Mouse (Mus musculus) intestine, embryonic 14.5 days (tissue): ENCODE results near the gene Ppan. TPM values are rescaled to one million over a fixed set of nuclear protein-coding genes. Genes with fewer than 3 reads are reported as not detected.

Experiments used
- ATAC-seq: fragments of 200-750 bp; cut with Nextera tagmentation; replicated peaks from 2 replicates; pipeline ENCODE4 v1.8.0; 2017; ENCODE audit warnings: low read depth, moderate number of reproducible peaks, moderate TSS enrichment, moderate library complexity; ENCODE audit not compliant: low FRiP score, low TSS enrichment
- DNase-seq: peaks from one replicate; pipeline ENCODE4 v3.0.0-alpha.2; 2018; ENCODE audit warnings: low spot score
- H3K27ac ChIP-seq: fragments of 300-500 bp; sonication (generic); 2 replicates; pipeline ENCODE4 v1.5.1; 2014; ENCODE audit warnings: low read depth, mild to moderate bottlenecking, control low read depth
- H3K27me3 ChIP-seq: fragments of 300-500 bp; sonication (generic); replicated peaks from 2 replicates; pipeline ENCODE4 v1.6.1; 2014; ENCODE audit warnings: low read length, control low read depth; ENCODE audit not compliant: control insufficient read depth, insufficient read depth
- H3K36me3 ChIP-seq: fragments of 300-500 bp; sonication (generic); 2 replicates; pipeline ENCODE4 v1.6.1; 2014; ENCODE audit warnings: low read length, control low read depth; ENCODE audit not compliant: control insufficient read depth, insufficient read depth
- H3K4me1 ChIP-seq: fragments of 300-500 bp; sonication (generic); replicated peaks from 2 replicates; pipeline ENCODE4 v1.6.1; 2014; ENCODE audit warnings: low read length, control low read depth, mixed read lengths; ENCODE audit not compliant: control insufficient read depth, insufficient read depth
- H3K4me2 ChIP-seq: fragments of 300-500 bp; sonication (generic); 2 replicates; pipeline ENCODE4 v1.6.1; 2014; ENCODE audit warnings: low read length
- H3K4me3 ChIP-seq: fragments of 300-500 bp; sonication (generic); 2 replicates; pipeline ENCODE4 v1.5.1; 2014; ENCODE audit warnings: low read depth, low read length, control low read depth, mixed read lengths
- H3K9ac ChIP-seq: fragments of 300-500 bp; sonication (generic); 2 replicates; pipeline ENCODE4 v1.6.1; 2014; ENCODE audit warnings: mild to moderate bottlenecking, low read length
- H3K9me3 ChIP-seq: fragments of 300-500 bp; sonication (generic); 2 replicates; pipeline ENCODE4 v1.6.1; 2016; ENCODE audit warnings: low read length, control low read depth; ENCODE audit not compliant: control insufficient read depth
- WGBS: fragments of 180-500 bp; shearing (Covaris S2); extraction: QIAGEN DNeasy Blood & Tissue Kit; methylation state at CpG from one replicate; pipeline ENCODE4 v1.1.7; 2014; 5-methylcytosine and 5-hydroxymethylcytosine counted together
- polyA plus RNA-seq: library from polyadenylated mRNA; unstranded; fragments of >200 nt; fragmentation: Nextera tagmentation; extraction: Ambion mirVana; gene quantifications from 2 replicates; pipeline ENCODE4 v1.2.1, GENCODE M21; 2014

The Ppan gene
- polyA plus RNA-seq, 1 experiment from 2014 or later = 106 TPM

DNA sequence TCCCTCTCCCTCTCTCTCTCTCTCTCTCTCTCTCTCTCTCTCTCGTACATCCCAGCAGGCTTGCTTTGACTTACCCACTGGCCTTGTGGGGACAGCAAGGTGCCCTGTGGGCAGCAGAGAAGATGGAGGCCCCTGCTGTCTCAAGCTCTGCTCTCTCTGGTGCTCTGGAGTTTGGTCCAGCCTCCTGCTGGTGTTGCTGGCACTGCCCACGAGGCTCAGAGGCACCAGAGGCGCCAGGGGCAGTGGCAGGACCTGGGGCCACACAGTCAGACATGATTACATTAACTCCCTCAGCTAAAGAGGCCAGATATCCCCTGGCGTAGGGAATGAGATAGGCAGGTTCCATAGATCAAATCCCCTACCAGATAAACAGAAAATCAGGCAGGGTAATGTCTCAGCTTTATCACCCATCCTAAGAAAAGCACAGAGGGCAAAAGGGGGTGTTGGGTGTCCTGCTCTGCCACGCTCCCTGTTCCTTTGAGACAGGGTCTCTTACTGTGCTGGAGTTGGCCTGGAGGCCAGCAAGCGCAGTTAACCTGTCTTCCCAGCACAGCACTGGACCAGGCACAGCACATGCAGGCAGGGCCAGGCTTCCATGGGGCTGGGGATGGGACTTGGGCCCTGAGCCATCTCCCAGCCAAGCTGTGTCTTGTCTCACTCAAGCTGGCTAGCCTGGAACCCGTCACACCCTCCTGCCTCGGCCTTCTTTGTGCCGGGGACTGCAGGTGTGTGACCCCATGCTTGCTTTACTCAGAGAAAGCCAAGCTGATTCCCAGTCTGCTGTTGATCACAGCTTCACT, 11.5 kb upstream of the Ppan start:
- WGBS = 68% methylated on average over 9 of the region's 9 CpGs
- Histone ChIP-seq H3K27me3 (no peaks in the 10 kb centered on the region), H3K9me3 (no peaks in the 10 kb centered on the region), H3K9ac (no peak overlapping the region), H3K4me2 (no peak overlapping the region), H3K27ac (no peak overlapping the region), H3K4me3 (no peak overlapping the region), H3K36me3 (no peaks in the 10 kb centered on the region; the same call in 1 of the 2 replicates), H3K4me1 (peaks cover 5% of the 10 kb centered on the region; the same call in 1 of the 2 replicates)
- ATAC-seq = no peak
- no peak for DNase-seq

DNA sequence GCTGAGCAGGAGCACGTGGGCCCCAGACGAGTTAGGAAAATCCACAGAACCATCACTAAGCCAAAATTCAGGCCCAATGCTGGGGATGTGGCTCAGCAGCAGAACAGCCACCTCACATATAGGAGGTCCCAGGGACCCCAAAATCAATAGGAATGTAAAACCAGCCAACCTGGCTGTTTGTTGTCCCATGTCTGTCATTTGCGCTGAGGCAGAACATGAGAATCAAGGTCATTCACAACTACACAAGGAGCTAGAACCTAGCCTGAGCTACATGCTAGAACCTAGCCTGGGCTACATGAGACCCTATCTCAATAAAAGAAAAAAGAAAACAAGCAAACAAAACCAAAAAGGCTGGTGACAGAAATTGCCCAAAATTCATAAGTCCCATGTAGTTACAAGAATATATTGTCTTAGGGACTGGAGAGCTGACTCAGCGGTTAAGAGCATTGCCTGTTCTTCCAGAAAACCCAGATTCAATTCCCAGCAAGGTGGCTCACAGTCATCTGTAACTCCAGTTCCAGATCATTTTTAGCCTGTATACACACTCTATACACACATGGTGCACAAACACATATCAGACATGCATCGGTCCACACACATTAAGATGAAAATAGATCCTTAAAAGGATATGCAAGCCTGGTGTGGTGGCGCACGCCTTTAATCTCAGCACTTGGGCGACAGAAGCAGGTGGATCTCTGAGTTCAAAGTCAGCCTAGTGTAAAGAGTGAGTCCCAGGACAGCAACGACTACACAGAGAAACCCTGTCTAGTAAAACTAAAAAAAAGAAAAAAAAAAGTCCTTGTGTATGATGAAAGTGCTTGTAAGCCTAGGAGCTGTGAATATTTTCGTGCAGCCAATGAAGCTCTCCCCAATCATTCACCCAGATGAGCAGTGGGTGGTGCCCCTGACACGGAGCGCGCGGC, 10.6 kb upstream of the Ppan start:
- Histone ChIP-seq H3K36me3 (no peaks in the 10 kb centered on the region; the same call in 1 of the 2 replicates), H3K27ac (no peak overlapping the region), H3K4me1 (peaks cover 5% of the 10 kb centered on the region; the same call in 1 of the 2 replicates), H3K4me3 (peak overlapping the region; percentile 33), H3K4me2 (peak overlapping the region; percentile 66), H3K9ac (peak overlapping the region; percentile 32; the same call in 1 of the 2 replicates), H3K9me3 (no peaks in the 10 kb centered on the region), H3K27me3 (no peaks in the 10 kb centered on the region)
- no peak for DNase-seq
- 0 out of 2 replicates have a peak, but pooled peaks have one; percentile 1 for ATAC-seq
- WGBS = 36% methylated on average over 14 of the region's 14 CpGs

DNA sequence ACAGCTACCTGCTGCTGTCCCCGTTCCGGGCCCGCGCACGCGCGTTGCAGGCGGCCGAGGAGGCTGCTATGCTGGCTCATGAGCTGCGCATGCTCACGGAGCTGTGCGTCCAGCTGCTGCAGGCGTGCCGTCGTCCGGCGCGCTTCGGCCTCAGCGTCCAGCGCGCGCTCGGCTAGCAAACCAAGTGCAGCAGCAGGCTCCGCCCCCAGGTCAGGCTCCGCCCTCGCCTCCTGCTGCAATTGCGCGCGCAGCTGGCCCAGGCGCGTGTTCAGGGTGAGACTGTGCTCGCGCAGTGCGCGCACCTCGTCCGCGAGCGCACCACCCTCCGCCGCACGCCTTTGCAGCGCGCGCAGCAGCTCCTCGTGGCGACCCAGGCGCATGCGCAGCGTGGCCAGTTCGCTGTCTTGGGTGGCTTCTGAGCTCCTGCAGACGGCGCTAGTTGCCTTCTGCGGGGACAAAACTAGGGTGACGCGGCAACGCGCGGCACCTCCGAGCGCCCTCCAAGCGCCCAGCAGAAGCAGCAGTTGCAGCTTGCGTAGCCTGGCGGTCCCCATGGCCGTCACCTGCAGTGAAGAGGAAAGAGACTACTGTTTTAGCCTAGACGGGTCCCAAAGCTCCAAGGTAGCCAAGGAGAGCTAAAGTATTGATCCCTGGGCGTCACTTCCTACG, 9.8 kb upstream of the Ppan start:
- Histone ChIP-seq H3K27me3 (no peaks in the 10 kb centered on the region), H3K36me3 (no peaks in the 10 kb centered on the region; the same call in 1 of the 2 replicates), H3K4me1 (peaks cover 5% of the 10 kb centered on the region; the same call in 1 of the 2 replicates), H3K9me3 (no peaks in the 10 kb centered on the region), H3K9ac (peak overlapping the region; percentile 66), H3K4me3 (peak overlapping the region; percentile 36), H3K4me2 (peak overlapping the region; percentile 66), H3K27ac (peak overlapping the region; percentile 91)
- under 1% methylated on average over 69 of the region's 69 CpGs for WGBS
- DNase-seq (peak; percentile 97), ATAC-seq (peak; percentile 97)

DNA sequence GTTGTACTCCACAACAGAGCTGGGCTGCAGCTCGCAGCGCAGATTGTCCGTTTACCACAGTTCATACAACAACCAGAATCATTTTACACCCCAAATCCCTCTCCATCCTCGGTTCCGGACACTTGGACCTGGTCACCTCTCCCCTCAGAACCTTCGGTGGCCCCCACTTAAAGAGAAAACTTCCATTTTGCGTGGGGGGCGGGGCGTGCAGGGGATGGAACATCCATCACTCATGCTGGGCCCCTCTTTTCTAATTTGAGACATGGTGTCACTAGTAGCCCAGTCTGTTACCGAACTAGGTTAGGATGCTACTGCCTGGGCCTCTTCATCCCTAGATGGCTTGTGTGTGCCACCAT, 9.3 kb upstream of the Ppan start:
- H3K4me3 ChIP-seq = peak overlapping the region; percentile 36
- no peaks in the 10 kb centered on the region for H3K36me3 ChIP-seq
- peak overlapping the region; percentile 91 for H3K27ac ChIP-seq
- DNase-seq (no peak), ATAC-seq (0 out of 2 replicates have a peak, but pooled peaks have one; percentile 0)
- no peaks in the 10 kb centered on the region for H3K27me3 ChIP-seq
- WGBS = 15% methylated on average over 10 of the region's 10 CpGs
- H3K9me3 ChIP-seq = no peaks in the 10 kb centered on the region
- H3K4me2 ChIP-seq = peak overlapping the region; percentile 66
- peak overlapping the region; percentile 66 for H3K9ac ChIP-seq
- peaks cover 5% of the 10 kb centered on the region; the same call in 1 of the 2 replicates for H3K4me1 ChIP-seq

DNA sequence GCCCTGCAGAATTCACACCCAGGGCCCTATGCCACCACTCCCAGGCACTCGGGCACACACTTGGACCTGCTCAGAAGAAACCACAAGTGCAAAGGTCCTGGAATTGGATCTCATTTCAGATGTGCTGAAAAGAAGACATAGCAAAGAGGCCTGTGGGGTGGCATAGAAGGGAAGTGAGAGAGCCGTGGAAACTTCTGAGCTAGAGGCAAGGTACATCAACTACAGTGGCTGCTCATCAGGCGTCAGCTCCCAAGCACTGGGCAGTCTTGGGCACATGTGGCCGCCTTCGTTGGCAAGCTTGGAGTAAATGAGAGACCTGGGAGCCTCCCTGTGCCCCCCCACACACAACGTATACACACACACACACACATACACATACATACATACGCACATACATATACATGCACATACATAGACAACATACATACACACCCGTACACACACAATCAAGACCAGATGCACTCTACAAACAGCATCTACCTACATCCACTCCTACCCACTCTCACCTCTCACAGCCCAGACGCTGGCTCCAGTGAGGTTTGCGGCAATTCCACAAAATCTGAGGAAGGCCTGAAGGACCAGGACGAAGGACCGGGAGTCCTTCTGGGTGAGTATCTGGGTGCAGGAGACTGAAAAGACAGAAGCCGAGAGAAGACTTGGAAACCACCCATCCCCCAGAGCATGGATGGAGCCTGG, 8.7 kb upstream of the Ppan start, which contains the start of gene Angptl6:
TSS of gene Angptl6 (minus strand) at position 631 of the 696 bp plus-strand sequence.
- DNase-seq = peak; percentile 53
- peaks cover 5% of the 10 kb centered on the region; the same call in 1 of the 2 replicates for H3K4me1 ChIP-seq
- H3K27me3 ChIP-seq = no peaks in the 10 kb centered on the region
- H3K9me3 ChIP-seq = no peaks in the 10 kb centered on the region
- 66% methylated on average over 13 of the region's 13 CpGs for WGBS
- no peak for ATAC-seq
- peak within 1 kb of the TSS; percentile 66 for H3K4me2 ChIP-seq
- no peaks in the 10 kb centered on the region for H3K36me3 ChIP-seq
- H3K9ac ChIP-seq = peak within 1 kb of the TSS; percentile 66
- H3K27ac ChIP-seq = peak within 1 kb of the TSS; percentile 91
- peak within 1 kb of the TSS; percentile 36 for H3K4me3 ChIP-seq

DNA sequence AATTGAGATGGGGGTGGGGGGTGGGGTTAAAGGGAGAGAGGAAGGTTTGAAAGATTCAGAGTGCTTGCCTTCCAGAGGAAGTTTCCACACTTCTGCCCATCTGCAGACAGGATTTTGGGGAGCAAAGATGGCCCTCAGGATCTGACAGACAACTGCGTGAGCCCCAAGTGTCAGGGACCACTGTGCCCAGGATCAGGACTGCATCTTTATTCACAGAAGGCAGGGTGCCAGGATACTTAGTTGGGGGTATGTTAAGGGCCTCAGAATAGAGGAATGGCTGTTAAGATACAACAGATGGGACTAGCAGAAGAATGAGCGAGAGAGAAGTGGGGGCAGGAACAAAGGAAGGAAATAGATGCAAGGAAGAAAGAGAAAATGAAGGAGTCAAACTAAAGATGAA, 1.4 kb upstream of the Ppan start:
- no peak overlapping the region for H3K9ac ChIP-seq
- no peaks in the 10 kb centered on the region for H3K9me3 ChIP-seq
- no peak overlapping the region for H3K27ac ChIP-seq
- no peak overlapping the region for H3K4me3 ChIP-seq
- H3K4me2 ChIP-seq = no peak overlapping the region
- DNase-seq (no peak), ATAC-seq (no peak)
- no peaks in the 10 kb centered on the region for H3K27me3 ChIP-seq
- H3K36me3 ChIP-seq = peaks cover 23% of the 10 kb centered on the region
- WGBS = 95% methylated on average over 2 of the region's 2 CpGs
- H3K4me1 ChIP-seq = 0 out of 2 replicates have a peak, but pooled peaks cover 3% of the 10 kb centered on the region

DNA sequence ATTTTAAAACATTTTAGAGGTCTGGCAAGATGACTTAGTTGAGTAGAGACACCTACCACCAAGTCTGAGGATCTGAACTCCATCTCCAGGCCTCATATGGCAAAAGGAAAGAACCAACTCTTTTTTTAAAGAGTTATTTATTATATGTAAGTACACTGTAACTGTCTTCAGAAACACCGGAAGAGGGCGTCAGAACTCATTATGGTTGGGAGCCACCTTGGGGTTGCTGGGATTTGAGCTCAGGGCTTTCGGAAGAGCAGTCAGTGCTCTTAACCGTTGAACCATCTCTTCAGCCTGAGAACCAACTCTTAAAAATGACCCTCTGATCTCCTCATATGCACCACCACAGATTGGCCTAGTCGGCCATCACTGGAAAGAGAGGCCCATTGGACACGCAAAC, 784 bp upstream of the Ppan start:
- Histone ChIP-seq H3K4me1 (0 out of 2 replicates have a peak, but pooled peaks cover 3% of the 10 kb centered on the region), H3K4me3 (no peak overlapping the region), H3K9ac (no peak overlapping the region), H3K27ac (no peak overlapping the region; the same call in 1 of the 2 replicates), H3K4me2 (peak overlapping the region; percentile 75), H3K27me3 (no peaks in the 10 kb centered on the region), H3K36me3 (peaks cover 30% of the 10 kb centered on the region), H3K9me3 (no peaks in the 10 kb centered on the region)
- ATAC-seq = no peak
- 93% methylated on average over 6 of the region's 6 CpGs for WGBS
- DNase-seq = no peak
